Mouse (Mus musculus): ENCODE results near the gene Rfx6. TPM values are rescaled to one million over a fixed set of nuclear protein-coding genes. Genes with fewer than 3 reads are reported as not detected.

The Rfx6 gene
- polyA plus RNA-seq (2017; shearing (Covaris generic)) = not detected

DNA sequence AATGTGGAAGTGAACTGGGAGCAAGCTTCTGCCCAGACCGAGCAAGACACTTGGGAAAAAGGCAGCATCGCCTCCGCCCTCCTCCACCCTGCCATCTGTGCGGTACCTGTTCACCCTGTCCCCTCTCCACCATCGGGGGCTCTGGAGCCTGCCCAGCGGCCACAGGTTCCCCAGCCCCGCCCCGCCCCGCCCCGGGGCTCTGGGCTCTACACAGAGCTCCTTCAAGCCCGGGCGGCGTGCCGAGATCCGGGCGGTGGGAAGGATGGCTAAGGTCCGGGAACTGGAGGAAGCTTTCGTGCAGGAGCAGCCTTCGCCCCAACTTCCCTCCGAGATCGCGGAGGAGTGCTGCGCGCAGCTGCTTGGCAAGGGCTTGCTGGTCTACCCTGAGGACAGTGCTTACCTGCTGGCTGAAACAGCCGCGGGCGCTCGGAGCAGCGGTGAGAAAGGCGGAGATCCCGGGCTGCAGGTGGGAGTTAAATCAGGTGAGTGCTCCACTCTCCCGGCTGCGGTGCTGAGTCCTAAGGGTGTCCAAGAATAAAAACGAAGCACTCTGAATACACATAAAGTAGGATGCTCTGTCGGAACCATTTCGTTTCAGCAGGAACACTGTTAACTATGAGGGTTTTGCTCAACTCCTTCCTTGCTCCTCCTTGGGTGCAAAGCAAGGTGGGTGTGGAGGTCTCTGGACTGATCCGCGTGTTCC lies at the start of gene Rfx6:
Rfx6 (plus strand) TSS at position 209 of the 703 bp plus-strand sequence.
- ATAC-seq = no peak

DNA sequence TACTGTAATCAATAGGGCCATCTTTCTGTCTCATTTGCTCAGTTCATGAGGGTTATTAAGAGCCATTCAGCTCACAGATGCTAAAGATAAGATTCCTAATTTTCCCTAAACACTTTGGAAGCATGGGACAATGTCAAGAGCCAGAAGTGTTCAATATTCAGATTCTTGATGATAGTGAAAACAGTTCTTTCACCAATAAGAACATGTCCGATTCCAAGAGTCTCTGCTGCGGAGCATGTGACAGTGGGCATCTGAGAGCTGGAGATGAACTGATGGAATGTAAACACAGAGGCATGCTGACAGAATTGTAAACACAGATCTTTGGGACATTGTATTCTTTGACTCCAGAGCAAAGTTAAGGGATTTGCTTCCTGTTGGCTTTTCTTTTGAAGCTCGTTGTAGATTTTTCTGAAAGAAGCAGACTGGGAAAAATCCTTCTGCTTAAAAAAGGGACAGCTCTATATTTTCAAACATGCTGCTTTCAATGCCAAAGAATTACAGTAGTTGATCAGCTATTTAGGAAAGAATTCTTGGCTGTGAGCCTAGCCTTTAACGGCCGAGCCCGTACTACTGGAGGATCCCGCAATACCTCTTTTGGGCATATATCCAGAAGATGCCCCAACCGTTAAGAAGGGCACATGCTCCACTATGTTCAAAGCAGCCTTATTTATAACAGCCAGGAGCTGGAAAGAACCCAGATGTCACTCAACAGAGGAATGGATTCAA lies 46.0 kb upstream of the Rfx6 start, which contains the start of gene Gprc6a:
Gprc6a (minus strand) TSS at position 51 of the 726 bp plus-strand sequence.
- ATAC-seq = no peak

DNA sequence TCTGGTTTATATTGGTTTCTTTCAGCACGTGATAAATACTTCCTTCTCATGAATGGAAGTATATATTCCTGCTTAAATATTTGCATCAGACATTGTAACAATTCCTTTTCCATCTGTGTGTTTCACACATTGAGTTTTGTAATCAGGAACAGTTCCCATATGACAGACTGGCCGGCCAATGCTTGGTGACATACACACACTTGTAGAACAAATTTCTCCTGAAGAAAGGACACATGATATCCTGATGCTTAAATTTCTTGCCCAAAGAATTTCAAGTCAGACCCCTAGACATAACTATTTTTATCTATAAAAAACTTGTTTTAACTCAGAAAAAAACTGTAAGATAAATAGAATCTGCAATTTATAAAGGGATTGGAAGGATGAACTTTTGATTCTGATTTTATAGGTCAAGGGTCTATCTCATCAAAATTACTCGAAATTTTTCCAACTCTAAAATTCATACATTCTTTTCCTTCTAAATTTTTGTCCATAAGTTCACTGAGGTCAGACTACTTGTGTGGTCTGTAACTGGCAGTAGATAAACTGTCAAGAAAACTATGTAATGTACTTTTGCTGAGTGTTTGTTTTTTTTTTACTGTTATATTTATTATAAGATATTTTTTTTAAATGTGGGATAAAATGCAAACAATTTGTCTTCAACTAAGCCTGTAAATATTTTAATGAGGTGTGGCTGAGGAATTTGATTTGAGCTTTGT lies 27.9 kb upstream of the Rfx6 start:
- ATAC-seq = no peak

DNA sequence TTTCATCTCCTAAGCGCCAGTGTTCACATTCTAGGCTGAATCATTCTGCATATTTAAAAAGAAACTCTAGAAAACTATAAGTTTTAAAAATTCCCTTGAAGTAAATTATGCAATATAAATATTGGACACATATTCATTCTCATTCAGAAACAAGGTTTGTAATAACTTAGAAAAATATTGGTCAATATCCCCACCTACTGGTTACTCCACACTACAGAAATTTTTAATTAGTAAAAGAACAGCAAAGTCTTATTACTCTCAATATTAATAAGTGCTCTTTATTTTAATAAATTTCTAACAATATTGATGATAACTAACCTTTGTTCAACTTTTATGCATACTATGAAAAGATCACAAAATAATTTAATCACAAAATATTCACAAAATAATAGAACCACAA lies 20.2 kb upstream of the Rfx6 start:
- no peak for ATAC-seq

DNA sequence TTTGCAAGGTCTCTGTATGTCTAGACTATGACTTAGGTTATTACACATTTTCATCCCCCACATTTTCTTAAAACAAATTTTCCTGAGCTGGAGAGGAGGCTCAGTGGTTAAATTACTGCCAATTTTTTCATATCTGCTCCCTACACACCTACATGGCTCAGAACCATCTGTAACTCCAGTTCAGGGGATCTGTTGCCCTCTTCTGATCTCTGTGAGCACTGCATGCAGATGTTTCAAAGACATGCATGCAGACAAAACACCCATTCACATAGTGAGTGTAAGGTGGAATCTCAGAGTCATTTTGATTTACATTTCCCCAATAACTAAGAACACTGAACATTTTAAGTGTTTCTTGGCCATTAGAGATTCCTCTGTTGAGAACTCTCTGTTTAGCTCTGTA lies 8.2 kb upstream of the Rfx6 start:
- ATAC-seq = no peak

DNA sequence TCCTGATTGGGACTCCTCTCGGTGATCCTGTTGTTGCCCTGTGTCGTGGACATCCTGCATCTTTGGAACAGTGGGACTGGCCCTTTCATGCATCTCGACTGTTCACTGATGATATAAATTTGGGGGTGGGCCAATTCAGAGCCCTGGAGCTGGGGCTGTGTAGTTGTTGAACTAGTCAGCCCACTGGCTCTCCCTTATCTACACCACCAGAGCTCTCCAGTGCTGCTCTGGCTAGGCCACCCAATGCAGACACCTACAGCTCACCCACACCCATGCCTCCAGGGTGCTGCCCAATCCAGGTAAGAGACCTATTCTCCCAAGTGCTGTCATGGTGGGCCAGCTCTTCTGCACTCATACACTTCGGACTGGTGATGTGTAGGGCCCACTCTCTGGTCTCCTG lies 6.0 kb upstream of the Rfx6 start:
- ATAC-seq = no peak

DNA sequence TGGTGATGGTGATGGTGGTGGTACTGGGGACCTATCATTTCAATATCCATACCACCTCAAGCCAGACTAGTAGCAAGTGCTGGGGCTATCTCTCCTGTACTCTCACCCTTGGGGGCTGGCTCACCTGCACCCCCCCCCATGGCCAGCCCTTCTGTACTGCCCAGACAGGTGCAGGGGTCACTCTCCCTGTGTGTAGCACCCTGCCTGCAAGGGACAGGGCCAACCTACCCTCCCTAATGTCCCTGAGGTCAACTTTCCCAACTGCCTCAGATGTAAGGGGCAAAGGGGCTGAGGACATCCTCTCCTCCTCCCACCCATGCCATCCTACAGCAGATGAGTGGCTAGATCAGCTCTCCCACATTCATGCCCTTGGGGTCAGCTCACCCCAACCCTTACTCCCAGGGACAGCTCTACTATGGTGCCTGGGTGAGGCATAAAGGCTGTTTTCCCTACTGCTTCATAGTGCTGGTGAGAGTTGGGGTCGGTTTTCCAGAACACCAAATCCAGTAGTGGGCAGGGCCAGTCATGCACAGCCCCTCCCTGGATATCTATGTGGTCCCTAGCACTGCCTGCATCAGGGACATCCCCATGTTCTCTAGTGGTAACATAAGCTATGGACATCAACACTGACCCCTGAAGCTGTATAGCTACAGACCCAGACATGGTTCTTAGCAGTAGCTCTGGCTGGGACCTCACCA lies 5.3 kb upstream of the Rfx6 start:
- ATAC-seq = no peak

DNA sequence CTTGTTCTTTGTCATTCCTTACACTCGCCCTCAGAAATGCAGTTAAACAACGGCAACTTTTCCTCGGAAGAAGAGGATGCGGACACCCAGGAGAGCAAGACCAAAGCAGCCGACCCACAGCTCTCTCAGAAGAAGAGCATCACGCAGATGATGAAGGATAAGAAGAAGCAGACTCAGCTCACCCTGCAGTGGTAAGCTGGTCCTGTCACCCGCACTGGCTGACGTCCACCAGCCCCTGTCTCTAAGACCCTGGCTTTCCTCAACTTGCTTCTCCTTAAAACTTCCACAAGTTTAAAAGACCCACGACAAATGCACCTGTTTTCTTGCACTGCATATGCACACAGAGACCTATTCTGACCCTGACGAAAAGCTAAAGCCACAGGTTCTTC lies 689 bp downstream of the Rfx6 start:
- ATAC-seq = no peak

DNA sequence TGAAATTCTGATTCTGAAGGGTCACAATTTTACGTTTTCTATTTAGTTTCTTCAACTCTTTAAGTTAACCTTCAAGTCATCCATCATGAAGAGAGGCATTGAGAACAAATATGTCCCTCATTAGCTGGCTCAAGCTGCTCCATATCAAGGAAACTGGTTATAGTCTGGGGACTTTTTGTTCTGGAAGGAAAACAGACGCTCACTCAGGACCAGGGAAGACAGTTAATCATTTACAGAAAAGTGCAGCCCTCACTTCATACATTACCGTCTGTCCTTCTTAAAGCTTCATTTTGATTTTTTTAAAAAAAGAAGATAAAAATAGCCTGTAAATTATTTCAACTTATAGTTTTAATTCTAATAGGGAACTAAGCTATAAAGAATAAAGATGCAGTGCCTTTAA lies 43.3 kb downstream of the Rfx6 start:
- no peak for ATAC-seq

DNA sequence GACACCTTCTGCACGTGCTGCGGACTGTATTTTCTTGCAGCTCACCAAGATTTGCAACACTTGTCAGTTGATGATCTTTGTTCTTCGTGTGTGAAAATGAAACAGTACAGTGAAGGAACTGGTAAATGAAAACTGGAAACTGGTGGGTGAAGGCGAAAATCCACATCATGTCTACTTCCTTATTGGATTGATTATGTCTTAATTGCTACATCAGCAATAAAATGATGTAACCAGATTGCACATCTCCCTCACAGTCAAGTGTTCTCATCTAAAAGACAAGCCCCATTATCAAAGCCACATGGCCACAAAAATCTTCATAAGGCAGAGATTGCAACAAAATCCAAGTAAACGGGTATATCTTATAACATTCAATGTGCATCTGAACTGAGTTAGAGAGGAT lies 83.9 kb downstream of the Rfx6 start:
- ATAC-seq = no peak

DNA sequence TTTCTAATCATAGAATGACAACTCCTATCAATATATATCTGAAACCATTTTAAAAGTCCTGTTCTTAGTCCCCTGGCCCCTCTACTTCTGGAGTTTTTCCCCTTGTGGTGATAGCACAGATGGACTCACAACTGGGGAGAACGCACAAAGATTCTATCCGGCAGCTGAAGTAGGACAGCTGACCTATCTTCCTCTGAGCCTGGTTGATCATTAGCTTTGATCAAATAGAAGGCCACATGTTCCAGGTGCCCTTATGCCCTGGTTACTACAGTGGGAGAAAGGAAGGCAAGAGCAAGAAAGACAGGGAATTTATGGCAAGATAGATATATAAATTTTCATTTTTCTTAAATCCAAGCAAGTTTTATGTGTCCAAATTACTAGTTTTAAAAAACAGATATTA lies 85.7 kb downstream of the Rfx6 start:
- ATAC-seq = no peak

DNA sequence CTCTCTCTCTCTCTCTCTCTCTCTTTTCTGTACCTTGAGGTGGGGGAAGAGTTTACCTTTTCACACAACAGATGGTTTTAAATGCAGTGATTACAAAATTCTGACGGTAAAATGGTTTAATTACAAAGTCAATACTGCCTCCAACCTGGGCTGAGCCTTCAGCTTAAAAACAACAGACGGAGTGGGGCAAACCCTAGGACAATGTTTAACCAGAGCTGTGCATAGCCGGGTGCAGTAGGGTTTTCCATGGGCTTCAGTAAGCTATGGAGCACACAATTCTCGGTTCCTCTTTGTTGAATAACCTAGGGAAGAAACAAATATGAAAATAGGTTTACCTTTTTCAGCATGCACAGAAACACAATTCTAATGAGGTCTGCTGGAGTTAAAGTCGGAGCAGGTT lies 90.9 kb downstream of the Rfx6 start:
- no peak for ATAC-seq

DNA sequence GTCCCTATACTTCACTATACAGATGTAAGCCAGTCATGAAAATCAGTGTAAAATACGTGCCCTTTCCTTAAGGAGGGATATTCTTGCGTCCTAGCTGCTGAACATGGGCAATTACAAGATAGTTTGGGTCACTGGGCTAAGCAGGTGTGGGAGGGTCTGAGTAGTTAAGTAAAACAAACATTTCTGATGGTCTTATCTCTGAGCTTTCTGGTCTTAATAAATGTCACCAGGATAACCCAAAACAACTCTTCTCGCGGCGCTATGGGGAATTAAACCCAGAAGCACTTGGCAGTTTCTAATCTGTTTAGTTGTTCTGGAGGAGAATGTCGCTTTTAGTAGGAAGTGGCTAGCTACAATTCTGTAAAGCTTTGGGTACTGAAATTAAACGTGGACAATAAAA lies 91.7 kb downstream of the Rfx6 start:
- no peak for ATAC-seq

DNA sequence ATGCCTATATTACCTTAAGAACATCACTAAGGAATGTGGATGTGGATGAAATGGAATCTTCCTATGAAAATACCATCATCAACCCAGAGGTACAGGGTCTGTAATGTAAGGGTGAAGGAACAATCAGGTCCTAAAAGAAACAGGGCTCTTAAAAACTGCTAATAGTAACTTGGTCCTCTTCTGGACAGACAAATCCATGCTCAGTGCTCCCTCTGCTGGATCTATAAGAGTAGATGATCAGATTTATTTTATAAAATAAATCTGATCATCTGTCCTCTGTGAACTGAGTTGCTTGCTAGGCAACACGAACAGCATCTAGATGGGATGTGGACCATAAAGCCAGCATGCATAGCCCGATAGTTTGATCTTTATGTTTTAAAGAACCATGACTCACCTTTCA lies 102.1 kb downstream of the Rfx6 start:
- ATAC-seq = no peak

Other genes with a start within 250 kb of the Rfx6 start
- gene Gm49339, start 197.1 kb upstream of the Rfx6 start, polyA plus RNA-seq (2017; shearing (Covaris generic)) = 10 to 100 TPM; 41.0 to 60.0 TPM
- gene Lilr4b, start 197.1 kb upstream of the Rfx6 start, polyA plus RNA-seq (2017; shearing (Covaris generic)) = 10 to 100 TPM; 48.4 to 64.4 TPM
- gene Lilrb4a, start 186.8 kb upstream of the Rfx6 start, polyA plus RNA-seq (2017; shearing (Covaris generic)) = 100 to 1,000 TPM in 1 of 2 experiments, 10 to 100 TPM in 1; 61.1 to 120 TPM
- not detected for gene Fam162b, start 87.2 kb upstream of the Rfx6 start, polyA plus RNA-seq (2017; shearing (Covaris generic))
- not detected for gene Gprc6a, start 46.3 kb upstream of the Rfx6 start, polyA plus RNA-seq (2017; shearing (Covaris generic))